In the genomic region with DNA sequence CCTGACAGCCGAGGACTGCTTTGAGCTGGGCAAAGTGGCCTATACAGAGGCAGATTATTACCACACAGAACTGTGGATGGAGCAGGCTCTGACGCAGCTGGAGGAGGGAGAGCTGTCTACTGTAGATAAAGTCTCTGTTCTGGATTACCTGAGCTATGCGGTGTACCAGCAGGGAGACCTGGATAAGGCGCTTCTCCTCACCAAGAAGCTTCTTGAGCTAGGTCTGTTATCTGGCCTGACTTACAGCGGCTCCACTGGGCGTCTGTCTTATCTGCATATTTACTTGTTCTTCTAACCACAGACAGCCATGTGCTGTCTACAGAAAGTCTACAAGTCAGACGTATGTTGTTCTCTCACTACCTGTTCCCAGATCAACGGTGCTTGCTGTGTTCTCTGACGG, we compare ENCODE assay signal across 17 mouse cellular contexts. TPM values are rescaled to one million over a fixed set of nuclear protein-coding genes. Genes with fewer than 3 reads are reported as not detected.
DNase-seq lines count a peak whose midpoint lies in the region; ATAC-seq and TF ChIP-seq lines count a peak whose summit lies in the region.
"Had no signal": no experiment of that assay in that cellular context is flagged by ENCODE, and none has a peak within 500 bp of the region (broad histone marks: within the 10 kb centered on the region; RNA-seq: fewer than 3 reads in every experiment).

No protein-coding gene starts in this region.

- ATAC-seq in lung, embryonic 14.5 days (ENCODE audit: insufficient read depth), result peak; percentile 49; the same call in 1 of the 2 replicates
- ATAC-seq in common myeloid progenitor, adult 5-6 weeks (replicated peaks; ENCODE audit: low read depth, poor library complexity, severe bottlenecking), result peak; percentile 93
- peak; percentile 99 for ATAC-seq in liver, embryonic 14.5 days (ENCODE audit: insufficient read depth)
- ATAC-seq in stomach, embryonic 16.5 days (ENCODE audit: insufficient read depth, low FRiP score), result peak; percentile 62; the same call in 1 of the 2 replicates
- ATAC-seq: CD4-positive, CD25-positive, alpha-beta regulatory T cell, adult 4 months; midbrain, embryonic 15.5 days had no signal

- no peaks in the 10 kb centered on the region for H3K9me3 ChIP-seq in lung, embryonic 14.5 days (ENCODE audit: low read depth, low read length)
- no peaks in the 10 kb centered on the region for H3K9me3 ChIP-seq in liver, embryonic 14.5 days (ENCODE audit: control insufficient read depth, low read length)
- H3K9me3 ChIP-seq in stomach, embryonic 16.5 days (replicated peaks; ENCODE audit: control insufficient read depth, low read length), result no peaks in the 10 kb centered on the region
- H3K9me3 ChIP-seq: hindbrain, embryonic 12.5 days; midbrain, embryonic 15.5 days; neural tube, embryonic 12.5 days had no signal

- no peak overlapping the region for H3K27ac ChIP-seq in lung, embryonic 14.5 days (ENCODE audit: low read depth)
- peak overlapping the region; percentile 78 for H3K27ac ChIP-seq in liver, embryonic 14.5 days
- no peak overlapping the region for H3K27ac ChIP-seq in stomach, embryonic 16.5 days (ENCODE audit: low read length)
- H3K27ac ChIP-seq: hindbrain, embryonic 12.5 days; midbrain, embryonic 15.5 days; neural tube, embryonic 12.5 days had no signal

- no peaks in the 10 kb centered on the region for H3K27me3 ChIP-seq in lung, embryonic 14.5 days (ENCODE audit: insufficient read depth, low read length)
- H3K27me3 ChIP-seq in liver, embryonic 14.5 days (ENCODE audit: control insufficient read depth, insufficient read depth, low read length), result no peaks in the 10 kb centered on the region
- H3K27me3 ChIP-seq in stomach, embryonic 16.5 days (ENCODE audit: control insufficient read depth, insufficient read depth, low read length), result no peaks in the 10 kb centered on the region
- H3K27me3 ChIP-seq: hindbrain, embryonic 12.5 days; midbrain, embryonic 15.5 days; neural tube, embryonic 12.5 days had no signal

- TF ChIP-seq EP300 in liver, embryonic 14.5 days (IDR thresholded peaks at IDR 0.05; ENCODE audit: low read depth), result peak; percentile 95

- no peak for DNase-seq in lung, embryonic 14.5 days
- no peak for DNase-seq in lung, postnatal 10 days
- peak; percentile 80 to 83 (median 81) for DNase-seq in liver, embryonic 14.5 days (ENCODE audit: low read depth in 3 of 3, low spot score in 3 of 3)
- DNase-seq in testis, postnatal 10 days (ENCODE audit: low spot score), result no peak
- no peak for DNase-seq in testis, postnatal 14 days (ENCODE audit: low spot score)
- DNase-seq: cerebellum, adult 8-10 months; kidney, adult 2 months; lung, postnatal 36 days; thymus, adult 2 months had no signal

- WGBS in lung, embryonic 14.5 days, result 89% methylated on average over 9 of the region's 9 CpGs
- WGBS in liver, embryonic 14.5 days (ENCODE audit: insufficient replicate concordance), result 20% methylated on average over 9 of the region's 9 CpGs
- 86% methylated on average over 9 of the region's 9 CpGs for WGBS in stomach, embryonic 16.5 days

- H3K9ac ChIP-seq in lung, embryonic 14.5 days, result no peak overlapping the region
- no peak overlapping the region for H3K9ac ChIP-seq in liver, embryonic 14.5 days (replicated peaks)
- no peak overlapping the region for H3K9ac ChIP-seq in stomach, embryonic 16.5 days (ENCODE audit: low read length)
- H3K9ac ChIP-seq: hindbrain, embryonic 12.5 days; midbrain, embryonic 15.5 days; neural tube, embryonic 12.5 days had no signal

- H3K4me1 ChIP-seq in lung, embryonic 14.5 days (ENCODE audit: insufficient read depth), result no peaks in the 10 kb centered on the region
- peaks cover 33 to 35% of the 10 kb centered on the region in 2 experiments for H3K4me1 ChIP-seq in liver, embryonic 14.5 days (replicated peaks; ENCODE audit: control insufficient read depth in 2 of 2, insufficient read depth in 2 of 2, low read length in 1 of 2)
- no peaks in the 10 kb centered on the region for H3K4me1 ChIP-seq in stomach, embryonic 16.5 days (ENCODE audit: control insufficient read depth, insufficient read depth, low read length)
- H3K4me1 ChIP-seq: hindbrain, embryonic 12.5 days; midbrain, embryonic 15.5 days; neural tube, embryonic 12.5 days had no signal

- H3K4me3 ChIP-seq in lung, embryonic 14.5 days (ENCODE audit: low read depth, low read length), result no peak overlapping the region
- no peak overlapping the region for H3K4me3 ChIP-seq in liver, embryonic 14.5 days (ENCODE audit: insufficient read depth in 1 of 2, low read depth in 2 of 2, low read length in 2 of 2)
- H3K4me3 ChIP-seq in stomach, embryonic 16.5 days (replicated peaks; ENCODE audit: low read length), result no peak overlapping the region
- H3K4me3 ChIP-seq: hindbrain, embryonic 12.5 days; midbrain, embryonic 15.5 days; neural tube, embryonic 12.5 days had no signal

- peaks cover 82% of the 10 kb centered on the region for H3K36me3 ChIP-seq in lung, embryonic 14.5 days (ENCODE audit: insufficient read depth)
- H3K36me3 ChIP-seq in liver, embryonic 14.5 days (replicated peaks; ENCODE audit: control insufficient read depth, insufficient read depth, low read depth), result peaks cover 33% of the 10 kb centered on the region
- H3K36me3 ChIP-seq in stomach, embryonic 16.5 days (ENCODE audit: control insufficient read depth, insufficient read depth, low read length), result peaks cover 20% of the 10 kb centered on the region

- TF ChIP-seq CTCF in lung, embryonic 14.5 days (IDR thresholded peaks at IDR 0.05; ENCODE audit: low read depth), result no peak
- TF ChIP-seq CTCF in liver, embryonic 14.5 days (IDR thresholded peaks at IDR 0.05; ENCODE audit: low read depth), result no peak

- no peak overlapping the region for H3K4me2 ChIP-seq in lung, embryonic 14.5 days
- H3K4me2 ChIP-seq in liver, embryonic 14.5 days (ENCODE audit: low read depth), result peak overlapping the region; percentile 47
- no peak overlapping the region for H3K4me2 ChIP-seq in stomach, embryonic 16.5 days (ENCODE audit: low read depth, low read length)
- H3K4me2 ChIP-seq: hindbrain, embryonic 12.5 days; midbrain, embryonic 15.5 days; neural tube, embryonic 12.5 days had no signal

RNA-seq across cellular contexts. Expression of a gene that starts 25.1 kb away (rescaled TPM):
- 53.9 and 57.3 TPM in 2 replicates for polyA plus RNA-seq in lung, embryonic 14.5 days (2014; fragmentation: Nextera tagmentation; extraction: Ambion mirVana)
- total RNA-seq in common myeloid progenitor, adult 5-6 weeks (2017), result 26.2 and 28.9 TPM in 2 replicates
- polyA plus RNA-seq in liver, embryonic 14.5 days (2012; rRNA removed), result 3.9 and 5.1 TPM in 2 replicates
- polyA plus RNA-seq in liver, embryonic 14.5 days (2014; fragmentation: Nextera tagmentation; extraction: Ambion mirVana), result 9.3 and 9.6 TPM in 2 replicates
- polyA plus RNA-seq in stomach, embryonic 16.5 days (2015; fragmentation: Nextera tagmentation; extraction: Ambion mirVana), result 80.9 and 90.0 TPM in 2 replicates

RNA-seq across cellular contexts. Expression of a gene that starts 47.2 kb away (rescaled TPM):
- polyA plus RNA-seq in lung, embryonic 14.5 days (2014; fragmentation: Nextera tagmentation; extraction: Ambion mirVana), result 9.4 and 19.0 TPM in 2 replicates
- total RNA-seq in common myeloid progenitor, adult 5-6 weeks (2017), result 53.0 and 75.4 TPM in 2 replicates
- polyA plus RNA-seq in liver, embryonic 14.5 days (2012; rRNA removed), result 3.5 and 4.8 TPM in 2 replicates
- polyA plus RNA-seq in liver, embryonic 14.5 days (2014; fragmentation: Nextera tagmentation; extraction: Ambion mirVana), result 8.0 and 15.6 TPM in 2 replicates
- 7.2 and 21.0 TPM in 2 replicates for polyA plus RNA-seq in stomach, embryonic 16.5 days (2015; fragmentation: Nextera tagmentation; extraction: Ambion mirVana)
- polyA plus RNA-seq: hindbrain, embryonic 12.5 days had no signal

RNA-seq across cellular contexts. Expression of a gene that starts 55.3 kb away (rescaled TPM):
- polyA plus RNA-seq in lung, embryonic 14.5 days (2014; fragmentation: Nextera tagmentation; extraction: Ambion mirVana), result not detected in 2 replicates
- total RNA-seq in common myeloid progenitor, adult 5-6 weeks (2017), result not detected in 2 replicates
- 19.9 and 21.6 TPM in 2 replicates for polyA plus RNA-seq in liver, embryonic 14.5 days (2012; rRNA removed)
- polyA plus RNA-seq in liver, embryonic 14.5 days (2014; fragmentation: Nextera tagmentation; extraction: Ambion mirVana), result 43.3 and 43.9 TPM in 2 replicates
- polyA plus RNA-seq in stomach, embryonic 16.5 days (2015; fragmentation: Nextera tagmentation; extraction: Ambion mirVana), result 12.7 and 13.1 TPM in 2 replicates
- total RNA-seq: granulocyte monocyte progenitor cell, adult 5-6 weeks had no signal
- polyA plus RNA-seq: CD4-positive, CD25-positive, alpha-beta regulatory T cell, adult 4 months; hindbrain, embryonic 12.5 days; limb, embryonic 14.5 days; midbrain, embryonic 15.5 days; neural tube, embryonic 12.5 days; thymus, adult 2 months had no signal

Comparison
In these comparisons a context has a peak if more than half of its experiments do, and no peak if none do; other contexts are left out.
1. ATAC-seq: peak in every context shown above with its lines; median percentile 99 in liver, embryonic 14.5 days; 93 in common myeloid progenitor, adult 5-6 weeks; 62 in stomach, embryonic 16.5 days; 49 in lung, embryonic 14.5 days.
2. DNase-seq: peak in liver, embryonic 14.5 days (3 of 3); none in lung, embryonic 14.5 days (single experiment), lung, postnatal 10 days (single experiment), testis, postnatal 10 days (single experiment) and testis, postnatal 14 days (single experiment).
3. RNA of a gene that starts 55.3 kb away (polyA plus RNA-seq): 19.9 to 43.9 TPM in liver, embryonic 14.5 days and 12.7 to 13.1 TPM in stomach, embryonic 16.5 days; not detected in lung, embryonic 14.5 days; every median in the first group is over 10 times any median in the second.